Mouse (Mus musculus) heart, adult 2 months (tissue): ENCODE measurements at regions not wholly inside any gene's neighbourhood (a gene's known extent, or its start where the extent isn't known, plus 50 kb on each side); places are given as distances from the start of the nearest gene placed in this dataset.

Experiments
- DNase-seq, 2 experiments: peaks; one replicate each; pipeline ENCODE4 v3.0.0; 2021
- H3K27ac ChIP-seq: fragments of 200-600 bp; 2 replicates; pipeline ENCODE4 v1.8.1; 2022
- H3K27me3 ChIP-seq: fragments of 200-500 bp; 2 replicates; pipeline ENCODE4 v1.6.1; 2012; ENCODE audit warnings: mild to moderate bottlenecking, low read length, inconsistent platforms, mixed read lengths; ENCODE audit not compliant: control insufficient read depth, insufficient read depth
- H3K36me3 ChIP-seq: fragments of 200-500 bp; 2 replicates; pipeline ENCODE4 v1.6.1; 2012; ENCODE audit warnings: low read length, inconsistent platforms; ENCODE audit not compliant: control insufficient read depth, insufficient read depth
- H3K4me1 ChIP-seq: fragments of 200-500 bp; 2 replicates; pipeline ENCODE4 v1.6.1; 2011; ENCODE audit warnings: low read length; ENCODE audit not compliant: control insufficient read depth, insufficient read depth
- H3K4me3 ChIP-seq: fragments of 200-600 bp; 2 replicates; pipeline ENCODE4 v1.8.1; 2022
- H3K79me2 ChIP-seq: fragments of 200-500 bp; replicated peaks from 2 replicates; pipeline ENCODE4 v1.6.1; 2012; ENCODE audit warnings: mild to moderate bottlenecking, inconsistent platforms, low read length, moderate library complexity, mixed read lengths; ENCODE audit not compliant: control insufficient read depth, insufficient read depth
- H3K9ac ChIP-seq: fragments of 200-500 bp; 2 replicates; pipeline ENCODE4 v1.6.1; 2012; ENCODE audit warnings: low read depth, mild to moderate bottlenecking, control low read depth, inconsistent platforms, low read length, mixed read lengths
- CTCF ChIP-seq: fragments of 200-600 bp; IDR thresholded peaks from 2 replicates; pipeline ENCODE4 v1.8.1; 2022; ENCODE audit warnings: antibody characterized with exemption, mild to moderate bottlenecking, moderate library complexity
- EP300 ChIP-seq: fragments of 200-500 bp; IDR thresholded peaks from 2 replicates; pipeline ENCODE4 v1.6.1; 2011; ENCODE audit warnings: low read depth, low read length, control low read depth; ENCODE audit not compliant: insufficient read depth
- POLR2A ChIP-seq: fragments of 200-500 bp; IDR thresholded peaks from 2 replicates; pipeline ENCODE4 v1.6.1; 2011; ENCODE audit warnings: mild to moderate bottlenecking, low read depth, low read length, control low read depth; ENCODE audit not compliant: insufficient read depth
- WGBS: fragments of 180-500 bp; shearing (Covaris S2); methylation state at CpG from one replicate; pipeline ENCODE4 v1.1.7; 2018; 5-methylcytosine and 5-hydroxymethylcytosine counted together
- intact Hi-C: fragments of 180-260 bp; cut with DNase I; formaldehyde crosslinking; loops from one replicate; pipeline ENCODE4 v1.15.1; 2025

DNA sequence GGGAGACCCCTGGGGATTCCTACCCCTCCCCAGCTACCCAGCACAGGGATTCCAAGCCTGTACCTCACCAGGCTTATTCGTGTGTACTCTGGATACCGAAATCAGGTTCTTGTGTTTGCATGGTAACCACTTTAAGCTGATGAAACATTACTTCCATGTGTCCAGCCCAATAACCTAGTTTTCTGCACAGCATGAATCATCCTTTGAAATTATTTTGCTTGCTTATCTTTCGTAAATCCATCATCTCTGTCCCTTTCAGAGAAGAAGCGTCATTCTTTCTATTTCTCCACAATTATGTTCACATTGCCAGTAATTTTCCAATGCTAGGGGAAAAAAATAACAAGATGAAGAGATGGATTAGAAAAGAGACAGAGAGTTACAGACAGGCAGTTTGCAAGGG, 332.8 kb upstream of the Nmur2 start:
- Histone ChIP-seq H3K79me2 (no peaks in the 10 kb centered on the region), H3K36me3 (no peaks in the 10 kb centered on the region), H3K27ac (no peak overlapping the region), H3K4me1 (no peaks in the 10 kb centered on the region), H3K9ac (no peak overlapping the region), H3K4me3 (no peak overlapping the region), H3K27me3 (no peaks in the 10 kb centered on the region)
- no peak for DNase-seq
- no peak for TF ChIP-seq POLR2A
- no peak for TF ChIP-seq EP300
- TF ChIP-seq CTCF, result no peak
- intact Hi-C loops, result no loop called here
- 65% methylated on average over 4 of the region's 4 CpGs for WGBS

DNA sequence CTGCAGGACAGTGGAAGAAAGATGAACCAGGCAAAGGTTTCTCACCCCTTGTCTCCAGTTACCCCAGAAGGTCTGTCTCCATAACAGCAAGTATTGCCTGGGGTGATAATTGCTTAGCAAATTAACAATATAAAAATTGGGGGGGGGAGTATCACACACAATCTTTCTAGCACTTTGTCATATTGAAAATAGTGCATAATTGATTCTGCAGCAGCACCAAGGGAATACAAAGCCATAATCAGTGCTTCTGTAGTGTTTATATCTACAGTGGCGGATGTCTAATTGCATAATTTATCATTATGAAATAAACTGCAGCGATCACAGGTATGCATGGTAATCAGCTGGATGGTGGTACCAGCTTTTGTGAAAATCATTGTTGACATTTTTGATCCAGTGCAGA, 316.9 kb upstream of the Nmur2 start:
- TF ChIP-seq POLR2A, result no peak
- 82% methylated on average over 2 of the region's 2 CpGs for WGBS
- Histone ChIP-seq H3K9ac (no peak overlapping the region), H3K27me3 (no peaks in the 10 kb centered on the region), H3K36me3 (no peaks in the 10 kb centered on the region), H3K27ac (no peak overlapping the region), H3K4me1 (no peaks in the 10 kb centered on the region), H3K4me3 (no peak overlapping the region), H3K79me2 (no peaks in the 10 kb centered on the region)
- intact Hi-C loops, result no loop called here
- no peak for DNase-seq

DNA sequence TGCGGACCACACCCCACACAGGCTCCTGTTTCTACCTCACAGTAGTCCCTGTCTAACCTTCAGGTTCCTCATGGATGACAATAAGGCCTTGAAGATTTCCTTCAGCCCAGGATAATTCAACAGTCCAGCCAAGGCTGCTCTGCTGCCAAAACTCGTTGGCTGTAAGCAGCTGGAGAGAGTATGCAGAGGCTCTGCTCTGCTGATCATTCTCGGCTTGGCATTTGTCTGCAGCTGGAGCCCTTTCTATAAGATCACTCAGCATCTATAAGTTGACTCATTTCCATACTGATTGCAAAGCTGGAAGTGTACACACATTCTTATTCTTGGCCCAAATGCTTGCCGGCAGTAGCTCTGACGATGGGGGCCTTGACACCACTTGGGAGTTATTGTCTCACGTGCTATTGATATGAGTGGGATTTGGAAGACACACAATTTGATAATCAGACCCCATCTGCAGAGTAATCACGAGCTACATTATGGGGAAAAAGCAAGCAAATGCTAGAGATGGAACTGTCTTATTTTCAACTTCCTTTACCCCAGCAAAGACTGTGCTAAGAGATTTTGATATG, 311.1 kb upstream of the Nmur2 start:
- TF ChIP-seq POLR2A (no peak), EP300 (no peak), CTCF (no peak)
- Histone ChIP-seq H3K36me3 (no peaks in the 10 kb centered on the region), H3K4me1 (no peaks in the 10 kb centered on the region), H3K9ac (no peak overlapping the region), H3K79me2 (no peaks in the 10 kb centered on the region), H3K27me3 (no peaks in the 10 kb centered on the region), H3K27ac (no peak overlapping the region), H3K4me3 (no peak overlapping the region)
- intact Hi-C loops, result no loop called here
- 59% methylated on average over 7 of the region's 7 CpGs for WGBS
- DNase-seq, result no peak

DNA sequence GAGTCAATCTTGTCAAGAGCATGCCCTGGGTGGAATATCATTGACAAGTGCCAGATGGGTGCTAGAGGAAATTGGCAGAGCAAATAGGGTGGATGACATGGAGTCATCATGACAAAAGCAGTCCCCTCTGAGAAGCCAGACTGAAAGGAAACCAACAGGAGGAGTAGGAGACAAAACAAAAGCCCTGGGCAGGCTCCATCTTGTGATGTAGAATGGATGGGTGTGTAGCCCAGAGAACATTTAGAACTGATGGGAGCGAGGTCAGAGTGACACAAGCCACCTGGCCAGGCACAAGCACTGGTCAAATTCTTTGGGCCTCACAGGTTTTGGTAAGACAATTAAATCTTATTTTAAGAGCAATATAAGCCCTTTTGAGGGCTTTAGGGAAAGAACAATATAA, 310.4 kb upstream of the Nmur2 start:
- intact Hi-C loops, result no loop called here
- H3K27ac ChIP-seq, result no peak overlapping the region
- TF ChIP-seq POLR2A (no peak), CTCF (no peak), EP300 (no peak)
- H3K36me3 ChIP-seq, result no peaks in the 10 kb centered on the region
- no peak overlapping the region for H3K4me3 ChIP-seq
- H3K4me1 ChIP-seq, result no peaks in the 10 kb centered on the region
- DNase-seq, result no peak
- H3K79me2 ChIP-seq, result no peaks in the 10 kb centered on the region
- H3K9ac ChIP-seq, result no peak overlapping the region
- no peaks in the 10 kb centered on the region for H3K27me3 ChIP-seq
- WGBS, result 50% methylated on average over 1 of the region's 1 CpGs

DNA sequence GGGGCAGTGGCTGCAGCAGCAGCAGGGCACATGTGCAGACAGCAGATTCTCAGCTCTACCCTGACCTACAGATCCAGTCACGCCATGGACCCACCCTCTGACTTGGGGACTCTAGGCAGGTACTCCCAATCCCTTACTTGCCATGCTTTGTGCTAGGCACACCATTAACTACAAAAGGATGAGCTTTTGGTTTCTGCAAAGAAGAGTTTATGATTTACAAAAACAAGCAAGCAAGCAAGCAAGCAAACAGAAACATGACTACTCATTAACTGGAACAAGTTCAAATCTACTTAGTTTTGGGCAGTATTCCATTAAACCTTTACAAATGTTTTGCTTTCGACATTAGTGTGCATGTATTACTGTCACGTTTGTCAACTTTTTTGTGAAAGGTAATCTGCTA, 309.0 kb upstream of the Nmur2 start:
- no peak for TF ChIP-seq EP300
- TF ChIP-seq CTCF, result no peak
- no peak for TF ChIP-seq POLR2A
- WGBS, result 73% methylated on average over 3 of the region's 3 CpGs

DNA sequence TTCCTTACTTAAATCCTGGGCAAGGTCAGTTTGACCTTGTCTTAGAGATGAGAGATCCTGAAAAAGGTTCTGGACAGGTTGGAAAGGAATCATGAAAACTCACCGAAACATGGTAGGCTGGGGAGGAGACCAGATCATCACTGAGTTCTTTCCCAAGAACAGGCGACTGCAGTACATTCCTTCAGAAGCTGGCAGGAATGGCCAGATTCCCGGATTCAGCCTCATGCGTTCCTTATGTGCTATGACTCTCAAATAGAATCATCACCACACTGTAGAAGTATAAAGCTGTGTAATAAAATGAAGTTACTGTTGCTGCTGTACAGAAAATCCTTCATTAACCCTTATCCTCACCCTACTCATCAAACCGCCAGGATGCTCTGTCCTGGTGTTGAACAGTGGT, 307.6 kb upstream of the Nmur2 start:
- no peak overlapping the region for H3K9ac ChIP-seq
- H3K4me1 ChIP-seq, result no peaks in the 10 kb centered on the region
- H3K36me3 ChIP-seq, result no peaks in the 10 kb centered on the region
- H3K4me3 ChIP-seq, result no peak overlapping the region
- intact Hi-C loops, result no loop called here
- H3K27ac ChIP-seq, result no peak overlapping the region
- no peaks in the 10 kb centered on the region for H3K79me2 ChIP-seq
- H3K27me3 ChIP-seq, result no peaks in the 10 kb centered on the region
- WGBS, result 88% methylated on average over 5 of the region's 5 CpGs
- no peak for DNase-seq
- no peak for TF ChIP-seq CTCF
- no peak for TF ChIP-seq POLR2A

More for the DNA sequence above, 309.0 kb upstream of the Nmur2 start:
- Histone ChIP-seq H3K36me3 (no peaks in the 10 kb centered on the region), H3K27ac (no peak overlapping the region), H3K79me2 (no peaks in the 10 kb centered on the region), H3K9ac (no peak overlapping the region), H3K27me3 (no peaks in the 10 kb centered on the region), H3K4me3 (no peak overlapping the region), H3K4me1 (no peaks in the 10 kb centered on the region)
- intact Hi-C loops, result no loop called here
- DNase-seq, result no peak
